Mouse (Mus musculus) ES-Bruce4 (cell line): ENCODE data around the gene Aoc2. TPM values are rescaled to one million over a fixed set of nuclear protein-coding genes. Genes with fewer than 3 reads are reported as not detected.
"Not testable (repeated sequence)": the region's sequence is repeated elsewhere in the genome, so short reads cannot be mapped to it uniquely, and the experiment has no call there.

Experiments used
- H3K27ac ChIP-seq: 2 replicates; pipeline ENCODE4 v1.5.1; 2012; ENCODE audit warnings: low read length, inconsistent platforms; ENCODE audit not compliant: insufficient read depth
- H3K27me3 ChIP-seq: 2 replicates; pipeline ENCODE4 v1.6.1; 2012; ENCODE audit warnings: mild to moderate bottlenecking, low read length, inconsistent platforms; ENCODE audit not compliant: control insufficient read depth, poor library complexity, insufficient read depth, severe bottlenecking
- H3K36me3 ChIP-seq: 2 replicates; pipeline ENCODE4 v1.6.1; 2012; ENCODE audit warnings: inconsistent platforms, mild to moderate bottlenecking, low read length, moderate library complexity; ENCODE audit not compliant: control insufficient read depth, poor library complexity, insufficient read depth, severe bottlenecking
- H3K4me1 ChIP-seq: one replicate; pipeline ENCODE4 v1.8.1; 2011; ENCODE audit warnings: low read length; ENCODE audit not compliant: control insufficient read depth, insufficient read depth
- H3K4me3 ChIP-seq: 2 replicates; pipeline ENCODE4 v1.5.1; 2011; ENCODE audit warnings: low read depth, mild to moderate bottlenecking, low read length
- H3K9ac ChIP-seq: 2 replicates; pipeline ENCODE4 v1.6.1; 2012; ENCODE audit warnings: low read depth, mild to moderate bottlenecking, inconsistent platforms; ENCODE audit not compliant: poor library complexity, severe bottlenecking
- H3K9me3 ChIP-seq: replicated peaks from 2 replicates; pipeline ENCODE4 v1.6.1; 2012; ENCODE audit warnings: mild to moderate bottlenecking, low read length, inconsistent platforms; ENCODE audit not compliant: control insufficient read depth, poor library complexity, insufficient read depth, severe bottlenecking
- CTCF ChIP-seq: IDR thresholded peaks from one replicate; pipeline ENCODE4 v1.8.1; 2011; ENCODE audit warnings: low read depth, low read length
- EP300 ChIP-seq: IDR thresholded peaks from 2 replicates; pipeline ENCODE4 v1.6.1; 2011; ENCODE audit warnings: low read depth, low read length; ENCODE audit not compliant: insufficient read depth
- POLR2A ChIP-seq: IDR thresholded peaks from one replicate; pipeline ENCODE4 v1.8.1; 2011; ENCODE audit warnings: low read length; ENCODE audit not compliant: insufficient read depth
- polyA plus RNA-seq: library from polyadenylated mRNA; stranded (reverse); fragments of >200 nt; gene quantifications from 2 replicates; pipeline ENCODE4 v1.2.4, GENCODE M21; 2011; ENCODE audit warnings: low read depth; ENCODE audit not compliant: missing spikeins, insufficient read depth, insufficient read length

Aoc2 gene
- polyA plus RNA-seq, 1 experiment: 3.5 TPM

DNA sequence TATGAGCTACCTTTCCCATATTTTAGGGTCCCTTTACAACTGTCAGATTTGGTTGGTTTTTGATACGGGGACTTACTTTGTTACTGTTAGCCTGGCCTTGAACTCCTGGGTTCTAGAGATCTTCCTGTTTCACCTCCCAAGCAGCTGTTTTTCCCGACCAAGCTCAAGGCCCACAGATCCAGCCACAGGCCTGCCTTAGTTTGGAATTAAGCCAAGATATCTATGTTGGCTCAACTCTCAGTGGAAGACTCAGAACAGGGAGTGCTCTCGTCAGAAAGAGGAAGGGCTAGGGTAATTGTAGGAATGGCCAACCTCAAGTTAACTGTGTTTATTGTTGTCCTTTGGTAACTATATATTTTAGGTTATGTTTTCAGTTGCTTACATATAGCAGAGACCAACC lies 12.7 kb upstream of the Aoc2 start:
- no peak overlapping the region for H3K4me3 ChIP-seq
- no peaks in the 10 kb centered on the region for H3K4me1 ChIP-seq
- TF ChIP-seq EP300 (no peak), CTCF (no peak), POLR2A (no peak)
- no peaks in the 10 kb centered on the region for H3K27me3 ChIP-seq
- no peak overlapping the region for H3K9ac ChIP-seq
- H3K27ac ChIP-seq: no peak overlapping the region
- H3K9me3 ChIP-seq: 0 out of 2 replicates have a peak, but pooled peaks cover 5% of the 10 kb centered on the region
- no peaks in the 10 kb centered on the region for H3K36me3 ChIP-seq

DNA sequence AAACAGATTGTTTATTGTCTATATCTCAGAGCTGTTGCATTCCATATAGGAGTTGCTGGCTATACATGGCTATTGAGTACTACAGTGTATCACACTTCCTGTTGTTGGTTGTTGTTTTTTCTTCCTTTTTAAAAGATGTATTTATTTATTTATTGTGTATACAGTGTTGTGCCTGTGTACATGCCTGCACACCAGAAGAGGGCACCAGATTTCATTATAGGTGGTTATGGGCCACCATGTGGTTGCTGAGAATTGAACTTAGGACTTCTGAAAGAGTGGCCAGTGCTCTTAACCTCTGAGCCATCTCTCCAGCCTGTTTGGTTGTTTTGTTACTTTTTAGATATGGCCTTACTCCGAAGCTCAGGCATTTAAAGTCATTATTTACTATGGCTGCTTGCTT lies 10.3 kb upstream of the Aoc2 start:
- TF ChIP-seq CTCF: no peak
- no peak for TF ChIP-seq EP300
- TF ChIP-seq POLR2A: no peak
- H3K27ac ChIP-seq: no peak overlapping the region
- no peak overlapping the region for H3K4me3 ChIP-seq
- 0 out of 2 replicates have a peak, but pooled peaks cover 5% of the 10 kb centered on the region for H3K9me3 ChIP-seq
- H3K27me3 ChIP-seq: no peaks in the 10 kb centered on the region
- no peaks in the 10 kb centered on the region for H3K4me1 ChIP-seq
- H3K36me3 ChIP-seq: peaks cover 17% of the 10 kb centered on the region
- H3K9ac ChIP-seq: peak overlapping the region; percentile 93; the same call in 1 of the 2 replicates

DNA sequence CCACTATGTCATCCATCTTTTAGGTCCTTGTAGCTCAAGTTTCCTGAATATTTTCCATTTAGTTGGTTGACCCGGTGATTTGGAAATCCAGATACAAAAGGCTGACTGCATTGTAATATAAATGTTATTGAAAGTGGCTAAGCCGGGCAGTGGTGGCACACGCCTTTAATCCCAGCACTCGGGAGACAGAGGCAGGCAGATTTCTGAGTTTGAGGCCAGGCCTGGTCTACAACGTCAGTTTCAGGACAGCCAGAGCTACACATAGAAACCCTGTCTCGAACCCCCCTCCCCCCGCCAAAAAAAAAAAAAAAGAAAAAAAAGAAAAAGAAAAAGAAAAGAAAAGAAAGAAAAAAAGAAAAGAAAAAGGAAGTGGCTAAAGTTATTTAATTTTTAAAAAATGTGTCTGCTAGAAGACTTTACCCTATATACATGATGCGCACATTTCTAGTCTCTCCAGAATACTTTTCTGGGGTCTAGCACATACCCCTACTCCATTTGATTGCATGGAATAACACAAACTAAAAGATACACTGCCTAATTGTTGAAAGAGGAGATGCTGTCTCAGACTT lies 9.7 kb upstream of the Aoc2 start:
- peak overlapping the region; percentile 93 for H3K9ac ChIP-seq
- H3K36me3 ChIP-seq: peaks cover 23% of the 10 kb centered on the region
- no peaks in the 10 kb centered on the region for H3K4me1 ChIP-seq
- H3K27me3 ChIP-seq: no peaks in the 10 kb centered on the region
- TF ChIP-seq CTCF (no peak), POLR2A (no peak), EP300 (no peak)
- H3K4me3 ChIP-seq: peak overlapping the region; percentile 94
- H3K9me3 ChIP-seq: 0 out of 2 replicates have a peak, but pooled peaks cover 5% of the 10 kb centered on the region
- peak overlapping the region; percentile 85 for H3K27ac ChIP-seq

DNA sequence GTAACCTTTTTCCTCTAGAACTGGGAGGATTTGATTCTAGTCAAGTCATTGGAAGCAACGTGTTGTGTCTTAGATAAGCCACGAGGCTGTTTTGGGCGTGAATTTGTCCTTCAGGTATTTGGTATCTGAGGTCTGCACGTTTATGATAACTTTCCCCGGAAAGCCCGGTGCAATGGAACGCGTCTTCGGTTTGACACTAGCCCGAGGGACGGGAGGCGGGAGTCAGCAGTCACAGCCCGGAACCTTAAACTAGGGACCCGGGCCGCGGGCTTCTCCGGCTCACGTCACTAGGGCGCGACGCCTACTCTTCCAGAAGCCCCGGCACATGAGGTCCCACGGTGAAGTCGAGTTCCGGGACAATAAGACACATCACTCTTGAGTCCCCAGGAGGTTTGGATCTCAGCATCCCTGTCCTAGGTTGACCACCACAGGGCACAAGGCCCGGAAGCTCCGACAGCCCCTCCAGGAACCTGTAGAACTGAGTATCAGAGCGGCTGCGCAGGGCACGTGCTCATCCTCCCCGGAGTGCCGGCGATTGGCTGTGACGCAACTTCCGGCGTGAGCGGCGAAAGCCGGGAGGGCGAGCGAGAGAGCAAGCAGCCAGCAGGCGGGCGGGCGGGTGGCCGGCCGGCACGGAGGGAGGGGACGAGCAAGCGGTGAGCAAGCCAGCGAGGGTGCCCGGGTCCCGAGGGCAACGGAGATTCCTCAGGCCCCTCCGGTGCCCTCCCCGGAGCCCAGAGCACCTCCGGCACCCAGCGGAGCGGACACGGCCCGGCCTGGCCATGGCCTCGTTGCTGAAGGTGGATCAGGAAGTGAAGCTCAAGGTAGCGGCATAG lies 9.0 kb upstream of the Aoc2 start, which contains the start of gene Psme3:
TSS of gene Psme3 (plus strand) at position 549 of the 836 bp plus-strand sequence.
- H3K9me3 ChIP-seq: 0 out of 2 replicates have a peak, but pooled peaks cover 5% of the 10 kb centered on the region
- TF ChIP-seq EP300 (no peak), CTCF (no peak), POLR2A (no peak)
- H3K36me3 ChIP-seq: peaks cover 30% of the 10 kb centered on the region
- H3K4me1 ChIP-seq: no peaks in the 10 kb centered on the region
- H3K4me3 ChIP-seq: peak within 1 kb of the TSS; percentile 94
- H3K27me3 ChIP-seq: no peaks in the 10 kb centered on the region
- peak within 1 kb of the TSS; percentile 93 for H3K9ac ChIP-seq
- peak within 1 kb of the TSS; percentile 85 for H3K27ac ChIP-seq

DNA sequence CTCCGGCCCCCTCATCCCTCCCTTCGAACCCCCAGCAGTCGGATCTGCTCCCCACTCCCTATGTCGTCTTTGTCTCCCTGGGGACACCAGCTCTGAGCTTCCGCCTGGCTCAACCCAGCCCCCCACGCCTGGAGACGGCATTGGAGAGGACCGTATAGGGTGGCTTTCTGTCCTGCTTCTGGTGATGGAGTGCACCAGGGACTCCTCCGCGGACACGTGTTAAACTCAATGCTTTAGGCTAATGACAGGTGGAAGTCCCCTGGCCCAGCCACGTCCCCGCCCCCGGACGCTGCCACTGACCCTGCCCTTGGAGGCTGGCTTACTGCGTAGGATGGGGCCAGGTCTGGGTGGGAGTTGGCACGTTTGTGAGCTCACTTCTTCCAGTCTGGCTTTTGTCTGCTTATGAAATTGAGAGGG lies 8.4 kb upstream of the Aoc2 start:
- Histone ChIP-seq H3K27me3 (no peaks in the 10 kb centered on the region), H3K4me1 (no peaks in the 10 kb centered on the region), H3K9me3 (0 out of 2 replicates have a peak, but pooled peaks cover 5% of the 10 kb centered on the region), H3K36me3 (peaks cover 37% of the 10 kb centered on the region), H3K27ac (no peak overlapping the region), H3K9ac (peak overlapping the region; percentile 93), H3K4me3 (peak overlapping the region; percentile 94)
- TF ChIP-seq POLR2A (no peak), EP300 (no peak), CTCF (no peak)

DNA sequence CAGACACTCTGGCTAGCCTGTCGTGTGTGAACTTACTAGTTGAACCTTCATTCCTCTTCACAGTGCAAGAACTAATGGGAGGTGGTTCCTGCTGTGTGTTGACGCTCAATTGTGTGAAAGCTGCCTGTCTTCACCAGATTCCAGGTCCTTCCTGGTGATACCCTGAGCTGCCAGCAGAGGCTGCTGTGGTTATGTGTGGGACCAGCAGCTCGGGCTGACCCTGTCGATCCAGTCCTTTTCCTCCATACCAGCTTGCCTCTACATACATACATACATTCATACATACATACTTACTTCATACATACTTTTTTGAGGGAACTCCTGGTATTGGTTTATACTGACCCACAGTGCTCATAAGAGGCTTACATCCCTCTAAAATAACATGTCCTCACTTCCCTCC lies 1.3 kb upstream of the Aoc2 start:
- Histone ChIP-seq H3K27ac (no peak overlapping the region), H3K36me3 (peaks cover 62% of the 10 kb centered on the region), H3K9me3 (no peaks in the 10 kb centered on the region), H3K9ac (no peak overlapping the region), H3K4me1 (peaks cover 2% of the 10 kb centered on the region), H3K4me3 (no peak overlapping the region), H3K27me3 (no peaks in the 10 kb centered on the region)
- TF ChIP-seq CTCF (peak; percentile 98), POLR2A (no peak), EP300 (0 out of 2 replicates have a peak, but pooled peaks have one; percentile 46)

DNA sequence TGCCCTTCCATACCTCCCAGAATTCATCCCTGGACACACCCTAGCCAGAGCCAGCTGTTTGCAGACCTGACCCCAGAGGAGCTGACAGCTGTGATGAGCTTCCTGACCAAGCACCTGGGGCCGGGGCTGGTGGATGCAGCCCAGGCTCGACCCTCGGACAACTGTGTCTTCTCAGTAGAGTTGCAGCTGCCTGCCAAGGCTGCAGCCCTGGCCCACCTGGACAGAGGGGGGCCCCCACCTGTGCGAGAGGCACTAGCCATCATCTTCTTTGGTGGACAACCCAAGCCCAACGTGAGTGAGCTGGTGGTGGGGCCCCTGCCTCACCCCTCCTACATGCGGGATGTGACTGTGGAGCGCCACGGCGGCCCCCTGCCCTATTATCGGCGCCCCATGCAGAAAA lies 338 bp downstream of the Aoc2 start:
- H3K9me3 ChIP-seq, H3K4me1 ChIP-seq, H3K9ac ChIP-seq, H3K27ac ChIP-seq, H3K4me3 ChIP-seq, H3K27me3 ChIP-seq: not testable (repeated sequence)
- peaks cover 46% of the 10 kb centered on the region for H3K36me3 ChIP-seq
